Mouse (Mus musculus) heart, adult 2 months (tissue): Measurements from ENCODE around the gene Tnfsf10. TPM values are rescaled to one million over a fixed set of nuclear protein-coding genes. Genes with fewer than 3 reads are reported as not detected.
A peak's percentile ranks its signal among the peaks of the same experiment; 100 is the strongest.

Experiments used
- DNase-seq, 2 experiments: peaks; one replicate each; pipeline ENCODE4 v3.0.0; 2021
- H3K27ac ChIP-seq: fragments of 200-600 bp; 2 replicates; pipeline ENCODE4 v1.8.1; 2022
- H3K27me3 ChIP-seq: fragments of 200-500 bp; 2 replicates; pipeline ENCODE4 v1.6.1; 2012; ENCODE audit warnings: mild to moderate bottlenecking, low read length, inconsistent platforms, mixed read lengths; ENCODE audit not compliant: control insufficient read depth, insufficient read depth
- H3K36me3 ChIP-seq: fragments of 200-500 bp; 2 replicates; pipeline ENCODE4 v1.6.1; 2012; ENCODE audit warnings: low read length, inconsistent platforms; ENCODE audit not compliant: control insufficient read depth, insufficient read depth
- H3K4me1 ChIP-seq: fragments of 200-500 bp; 2 replicates; pipeline ENCODE4 v1.6.1; 2011; ENCODE audit warnings: low read length; ENCODE audit not compliant: control insufficient read depth, insufficient read depth
- H3K4me3 ChIP-seq: fragments of 200-600 bp; 2 replicates; pipeline ENCODE4 v1.8.1; 2022
- H3K79me2 ChIP-seq: fragments of 200-500 bp; replicated peaks from 2 replicates; pipeline ENCODE4 v1.6.1; 2012; ENCODE audit warnings: mild to moderate bottlenecking, inconsistent platforms, low read length, moderate library complexity, mixed read lengths; ENCODE audit not compliant: control insufficient read depth, insufficient read depth
- H3K9ac ChIP-seq: fragments of 200-500 bp; 2 replicates; pipeline ENCODE4 v1.6.1; 2012; ENCODE audit warnings: low read depth, mild to moderate bottlenecking, control low read depth, inconsistent platforms, low read length, mixed read lengths
- CTCF ChIP-seq: fragments of 200-600 bp; IDR thresholded peaks from 2 replicates; pipeline ENCODE4 v1.8.1; 2022; ENCODE audit warnings: antibody characterized with exemption, mild to moderate bottlenecking, moderate library complexity
- EP300 ChIP-seq: fragments of 200-500 bp; IDR thresholded peaks from 2 replicates; pipeline ENCODE4 v1.6.1; 2011; ENCODE audit warnings: low read depth, low read length, control low read depth; ENCODE audit not compliant: insufficient read depth
- POLR2A ChIP-seq: fragments of 200-500 bp; IDR thresholded peaks from 2 replicates; pipeline ENCODE4 v1.6.1; 2011; ENCODE audit warnings: mild to moderate bottlenecking, low read depth, low read length, control low read depth; ENCODE audit not compliant: insufficient read depth
- WGBS: fragments of 180-500 bp; shearing (Covaris S2); methylation state at CpG from one replicate; pipeline ENCODE4 v1.1.7; 2018; 5-methylcytosine and 5-hydroxymethylcytosine counted together
- intact Hi-C: fragments of 180-260 bp; cut with DNase I; formaldehyde crosslinking; loops from one replicate; pipeline ENCODE4 v1.15.1; 2025
- polyA plus RNA-seq: library from polyadenylated mRNA; depleted of rRNA; stranded (reverse); fragments of >200 nt; gene quantifications from 2 replicates; pipeline ENCODE4 v1.2.3, GENCODE M21; 2012
- total RNA-seq, 2 experiments: library from RNA; stranded (reverse); gene quantifications; 2 replicates each; pipeline ENCODE4 v1.2.3; 2021

Tnfsf10 gene
- total and polyA plus RNA-seq, 3 experiments: 4.2 to 10.4 (median 6.3) TPM

DNA sequence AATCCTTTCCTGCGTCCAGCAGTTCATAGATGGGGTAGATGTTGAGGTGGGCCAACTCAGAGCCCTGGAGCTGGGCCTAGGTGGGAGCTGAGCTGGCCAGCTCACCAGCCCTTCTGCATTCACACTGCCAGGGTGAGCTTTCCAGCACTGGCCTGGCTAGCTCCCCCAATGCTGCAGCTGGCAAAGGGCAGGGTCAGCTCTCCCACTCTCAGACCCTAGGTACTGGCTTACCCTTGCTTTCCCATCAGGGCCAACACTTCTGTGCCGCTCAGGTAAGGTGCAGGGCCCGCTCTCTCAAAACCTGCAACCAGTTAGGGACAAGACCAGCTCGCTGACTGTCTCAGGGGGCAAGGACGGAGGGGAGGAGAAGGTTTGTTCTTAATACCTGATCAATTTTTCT is 23.9 kb downstream of the Tnfsf10 start:
- TF ChIP-seq CTCF (no peak), EP300 (no peak)
- H3K4me1 ChIP-seq: peaks cover 1% of the 10 kb centered on the region; the same call in 1 of the 2 replicates
- no peak overlapping the region for H3K27ac ChIP-seq
- WGBS: 94% methylated on average over 5 of the region's 5 CpGs
- no peak for DNase-seq
- no peaks in the 10 kb centered on the region for H3K27me3 ChIP-seq
- H3K36me3 ChIP-seq: peaks cover 5% of the 10 kb centered on the region
- no peaks in the 10 kb centered on the region for H3K79me2 ChIP-seq
- H3K9ac ChIP-seq: no peak overlapping the region
- H3K4me3 ChIP-seq: no peak overlapping the region
- intact Hi-C loops: no loop called here

DNA sequence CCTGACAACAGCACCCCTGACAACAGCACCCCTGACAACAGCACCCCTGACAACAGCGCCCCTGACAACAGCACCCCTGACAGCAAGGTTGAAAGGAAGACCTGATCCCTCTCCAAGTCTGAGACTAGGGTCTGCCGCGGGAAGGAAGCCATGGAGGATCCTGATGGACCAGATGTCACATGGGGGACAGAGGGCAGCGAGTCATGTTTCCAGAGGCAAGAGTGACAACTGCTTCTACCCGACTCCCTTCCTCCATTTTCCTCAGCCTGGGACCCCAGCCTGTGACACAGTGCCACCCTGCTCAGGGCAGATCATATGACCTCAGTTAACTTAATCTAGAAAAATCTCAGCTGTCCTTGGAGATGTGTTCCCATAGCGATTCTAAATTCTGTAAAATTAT is 25.6 kb downstream of the Tnfsf10 start:
- Histone ChIP-seq H3K27me3 (no peaks in the 10 kb centered on the region), H3K36me3 (peaks cover 5% of the 10 kb centered on the region), H3K4me1 (peaks cover 1% of the 10 kb centered on the region; the same call in 1 of the 2 replicates), H3K79me2 (no peaks in the 10 kb centered on the region), H3K4me3 (no peak overlapping the region), H3K9ac (no peak overlapping the region), H3K27ac (no peak overlapping the region)
- no peak for TF ChIP-seq EP300
- no peak for TF ChIP-seq CTCF
- TF ChIP-seq POLR2A: no peak
- 58% methylated on average over 6 of the region's 6 CpGs for WGBS
- intact Hi-C loops: no loop called here
- DNase-seq: no peak

- TF ChIP-seq EP300: no peak
- peak; percentile 86 for TF ChIP-seq CTCF
- TF ChIP-seq POLR2A: no peak
- 29% methylated on average over 6 of the region's 6 CpGs for WGBS
- peak; percentile 52 to 66 for DNase-seq
Observed at GRCm38 (mm10) chr3:27345526-27345925, 28.7 kb downstream of the Tnfsf10 start.

DNA sequence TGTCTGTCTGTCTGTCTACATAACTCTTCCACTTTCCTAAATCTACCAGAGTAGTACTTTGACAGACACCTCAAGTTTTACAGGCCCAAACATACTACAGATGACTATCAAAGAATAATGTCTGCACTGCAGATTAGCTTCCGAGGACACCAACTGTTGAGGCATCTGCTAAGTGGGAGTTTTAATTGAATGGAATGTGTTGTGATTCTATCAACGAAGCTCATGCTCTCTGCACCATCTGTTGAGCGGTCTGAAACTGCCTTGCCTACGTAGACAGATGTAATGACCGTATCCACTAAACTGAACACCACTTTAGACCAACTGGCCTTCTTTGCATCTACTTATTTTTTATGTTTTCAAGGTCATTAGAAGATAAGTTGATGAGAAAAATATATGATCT is 31.6 kb downstream of the Tnfsf10 start:
- no peak for DNase-seq
- Histone ChIP-seq H3K9ac (no peak overlapping the region), H3K79me2 (no peaks in the 10 kb centered on the region), H3K36me3 (no peaks in the 10 kb centered on the region), H3K27ac (no peak overlapping the region), H3K27me3 (no peaks in the 10 kb centered on the region), H3K4me3 (no peak overlapping the region), H3K4me1 (no peaks in the 10 kb centered on the region)
- TF ChIP-seq EP300 (no peak), CTCF (no peak), POLR2A (no peak)
- intact Hi-C loops: loop anchor here (5.0 kb wide), 1 partner anchor 96 kb away; no protein-coding TSS in a partner anchor
- 79% methylated on average over 5 of the region's 5 CpGs for WGBS

More at GRCm38 (mm10) chr3:27345526-27345925, 28.7 kb downstream of the Tnfsf10 start:
- Histone ChIP-seq H3K36me3 (no peaks in the 10 kb centered on the region), H3K27me3 (no peaks in the 10 kb centered on the region), H3K9ac (no peak overlapping the region), H3K4me3 (no peak overlapping the region), H3K27ac (no peak overlapping the region), H3K79me2 (no peaks in the 10 kb centered on the region), H3K4me1 (no peaks in the 10 kb centered on the region)
- intact Hi-C loops: loop anchor here (1.0 to 5.0 kb wide), 2 partner anchors 75 to 93 kb away; no protein-coding TSS in a partner anchor

- Histone ChIP-seq H3K4me3 (no peak overlapping the region), H3K36me3 (no peaks in the 10 kb centered on the region), H3K79me2 (no peaks in the 10 kb centered on the region), H3K9ac (no peak overlapping the region), H3K27ac (no peak overlapping the region), H3K27me3 (no peaks in the 10 kb centered on the region), H3K4me1 (no peaks in the 10 kb centered on the region)
- TF ChIP-seq EP300 (no peak), POLR2A (no peak), CTCF (no peak)
- intact Hi-C loops: no loop called here
- no peak for DNase-seq
- 53% methylated on average over 9 of the region's 9 CpGs for WGBS
Observed at GRCm38 (mm10) chr3:27351105-27351504, 34.3 kb downstream of the Tnfsf10 start.

- Histone ChIP-seq H3K27me3 (no peaks in the 10 kb centered on the region), H3K79me2 (no peaks in the 10 kb centered on the region), H3K36me3 (no peaks in the 10 kb centered on the region), H3K4me3 (no peak overlapping the region), H3K27ac (no peak overlapping the region), H3K9ac (no peak overlapping the region), H3K4me1 (no peaks in the 10 kb centered on the region)
- intact Hi-C loops: no loop called here
- DNase-seq: no peak
- TF ChIP-seq EP300 (no peak), POLR2A (no peak), CTCF (no peak)
- 73% methylated on average over 2 of the region's 2 CpGs for WGBS
Observed at GRCm38 (mm10) chr3:27359100-27359720, 42.4 kb downstream of the Tnfsf10 start.
